Mouse (Mus musculus) cerebellum, adult 2 months (tissue): ENCODE results near the gene Capn10.

ENCODE experiments used
- CTCF ChIP-seq: fragments of 200-500 bp; IDR thresholded peaks from 2 replicates; pipeline ENCODE4 v1.5.1; 2011; ENCODE audit warnings: low read depth, mild to moderate bottlenecking, control low read depth, low read length, moderate library complexity, borderline replicate concordance; ENCODE audit not compliant: insufficient read depth
- POLR2A ChIP-seq: fragments of 200-500 bp; IDR thresholded peaks from 2 replicates; pipeline ENCODE4 v1.6.1; 2011; ENCODE audit warnings: low read length, control low read depth, borderline replicate concordance; ENCODE audit not compliant: insufficient read depth

GRCm38 (mm10) chr1:92914993-92915392 lies 19.2 kb upstream of the Capn10 start:
- TF ChIP-seq POLR2A: no peak
- TF ChIP-seq CTCF: no peak
